Mouse (Mus musculus) midbrain, embryonic 14.5 days (tissue): ENCODE measurements at regions not wholly inside any gene's neighbourhood (a gene's known extent, or its start where the extent isn't known, plus 50 kb on each side); places are given as distances from the start of the nearest gene placed in this dataset.

ENCODE experiments used
- ATAC-seq: fragments of 200-750 bp; cut with Nextera tagmentation; 2 replicates; pipeline ENCODE4 v1.8.0; 2017; ENCODE audit warnings: moderate number of reproducible peaks, moderate library complexity; ENCODE audit not compliant: low FRiP score, low TSS enrichment
- DNase-seq: peaks from one replicate; pipeline ENCODE4 v3.0.0-alpha.2; 2015
- H3K27ac ChIP-seq: fragments of 300-500 bp; sonication (generic); replicated peaks from 2 replicates; pipeline ENCODE4 v1.5.1; 2014; ENCODE audit warnings: mild to moderate bottlenecking, low read depth, low read length, moderate library complexity
- H3K27me3 ChIP-seq: fragments of 300-500 bp; sonication (generic); 2 replicates; pipeline ENCODE4 v1.6.1; 2014; ENCODE audit warnings: low read length, control low read depth, mixed read lengths; ENCODE audit not compliant: control insufficient read depth, insufficient read depth
- H3K36me3 ChIP-seq: fragments of 300-500 bp; sonication (generic); 2 replicates; pipeline ENCODE4 v1.6.1; 2014; ENCODE audit warnings: low read length, control low read depth; ENCODE audit not compliant: control insufficient read depth, insufficient read depth
- H3K4me1 ChIP-seq: fragments of 300-500 bp; sonication (generic); 2 replicates; pipeline ENCODE4 v1.6.1; 2014; ENCODE audit warnings: mild to moderate bottlenecking, antibody characterized with exemption, low read length, control low read depth; ENCODE audit not compliant: control insufficient read depth, insufficient read depth
- H3K4me2 ChIP-seq: fragments of 300-500 bp; sonication (generic); 2 replicates; pipeline ENCODE4 v1.6.1; 2014; ENCODE audit warnings: mild to moderate bottlenecking, low read length, moderate library complexity
- H3K4me3 ChIP-seq: fragments of 300-500 bp; sonication (generic); replicated peaks from 2 replicates; pipeline ENCODE4 v1.5.1; 2014; ENCODE audit warnings: low read depth, low read length
- H3K9ac ChIP-seq: fragments of 300-500 bp; sonication (generic); replicated peaks from 2 replicates; pipeline ENCODE4 v1.6.1; 2014; ENCODE audit warnings: mild to moderate bottlenecking, low read length, moderate library complexity
- H3K9me3 ChIP-seq: fragments of 300-500 bp; sonication (generic); 2 replicates; pipeline ENCODE4 v1.6.1; 2016; ENCODE audit warnings: low read length, control low read depth, mixed read lengths; ENCODE audit not compliant: control insufficient read depth
- WGBS: fragments of 180-500 bp; shearing (Covaris S2); extraction: QIAGEN DNeasy Blood & Tissue Kit; methylation state at CpG from one replicate; pipeline ENCODE4 v1.1.7; 2014; 5-methylcytosine and 5-hydroxymethylcytosine counted together

DNA sequence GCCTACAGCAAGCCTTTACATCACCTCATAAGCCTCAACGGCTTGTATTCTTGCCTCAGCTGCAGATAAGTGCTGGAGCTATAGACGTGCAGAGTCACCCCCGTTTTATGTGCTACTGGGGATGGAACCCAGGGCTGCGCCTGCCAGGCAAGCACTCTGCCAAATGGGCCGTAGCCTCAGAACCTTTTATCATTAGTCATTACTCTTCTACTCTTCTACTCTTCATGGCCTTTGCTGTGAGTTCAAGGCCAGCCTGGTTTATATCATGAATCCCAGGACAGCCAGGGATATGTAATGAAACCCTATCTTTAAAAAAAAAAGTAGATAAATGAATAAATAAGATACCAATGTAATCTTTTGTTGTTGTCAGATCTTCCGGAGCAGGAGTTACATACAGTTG, 216.6 kb upstream of the Auts2 start:
- WGBS: 90% methylated on average over 6 of the region's 6 CpGs
- no peaks in the 10 kb centered on the region for H3K36me3 ChIP-seq
- H3K4me2 ChIP-seq: no peak overlapping the region
- no peak overlapping the region for H3K27ac ChIP-seq
- H3K9ac ChIP-seq: no peak overlapping the region
- no peak overlapping the region for H3K4me3 ChIP-seq
- ATAC-seq (no peak), DNase-seq (no peak)
- no peaks in the 10 kb centered on the region for H3K4me1 ChIP-seq
- no peaks in the 10 kb centered on the region for H3K9me3 ChIP-seq
- no peaks in the 10 kb centered on the region for H3K27me3 ChIP-seq

DNA sequence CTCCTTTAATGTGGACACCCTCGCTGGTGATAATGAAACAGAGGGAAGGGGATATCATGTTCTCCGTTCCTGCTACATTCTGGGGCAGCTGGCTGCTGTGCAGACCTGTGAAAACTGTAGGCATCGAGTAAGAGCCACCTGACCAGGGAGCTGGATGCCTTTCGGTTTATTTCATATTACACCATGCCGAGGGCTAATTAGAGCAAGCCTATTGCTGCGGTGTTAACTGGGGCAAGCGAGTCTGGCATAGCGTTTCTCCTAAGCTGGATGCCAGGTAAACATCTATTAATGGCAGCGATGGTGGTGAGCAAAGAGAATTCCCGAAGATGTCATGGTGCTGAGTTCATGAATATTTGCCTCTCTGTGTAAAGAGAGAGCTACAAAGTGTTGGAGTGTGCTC, 215.8 kb upstream of the Auts2 start:
- no peaks in the 10 kb centered on the region for H3K4me1 ChIP-seq
- H3K9me3 ChIP-seq: no peaks in the 10 kb centered on the region
- ATAC-seq (no peak), DNase-seq (no peak)
- no peak overlapping the region for H3K27ac ChIP-seq
- H3K9ac ChIP-seq: no peak overlapping the region
- no peaks in the 10 kb centered on the region for H3K27me3 ChIP-seq
- WGBS: 89% methylated on average over 10 of the region's 10 CpGs
- no peak overlapping the region for H3K4me3 ChIP-seq
- H3K36me3 ChIP-seq: no peaks in the 10 kb centered on the region
- no peak overlapping the region for H3K4me2 ChIP-seq

DNA sequence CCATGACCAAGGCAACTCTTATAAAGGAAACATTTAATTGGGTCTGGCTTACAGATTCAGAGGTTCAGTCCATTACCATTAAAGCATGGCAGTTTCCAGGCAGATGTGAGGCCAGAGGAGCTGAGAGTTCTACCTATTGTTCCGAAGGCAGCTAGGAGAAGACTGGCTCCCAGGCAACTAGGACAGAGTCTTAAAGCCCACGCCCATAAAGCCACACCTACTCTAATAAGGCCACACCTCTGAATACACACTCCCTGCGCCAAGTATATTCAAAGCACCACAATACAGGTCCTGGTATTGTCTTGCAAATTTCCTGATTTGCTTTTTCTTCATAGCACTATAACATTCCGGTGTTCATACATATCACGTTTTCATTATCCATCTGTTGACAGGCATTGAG, 194.8 kb upstream of the Auts2 start:
- Histone ChIP-seq H3K36me3 (no peaks in the 10 kb centered on the region), H3K9me3 (no peaks in the 10 kb centered on the region), H3K4me2 (no peak overlapping the region), H3K4me1 (no peaks in the 10 kb centered on the region), H3K27me3 (no peaks in the 10 kb centered on the region), H3K9ac (no peak overlapping the region), H3K4me3 (no peak overlapping the region), H3K27ac (no peak overlapping the region)
- WGBS: 71% methylated on average over 5 of the region's 5 CpGs
- no peak for ATAC-seq
- DNase-seq: no peak

DNA sequence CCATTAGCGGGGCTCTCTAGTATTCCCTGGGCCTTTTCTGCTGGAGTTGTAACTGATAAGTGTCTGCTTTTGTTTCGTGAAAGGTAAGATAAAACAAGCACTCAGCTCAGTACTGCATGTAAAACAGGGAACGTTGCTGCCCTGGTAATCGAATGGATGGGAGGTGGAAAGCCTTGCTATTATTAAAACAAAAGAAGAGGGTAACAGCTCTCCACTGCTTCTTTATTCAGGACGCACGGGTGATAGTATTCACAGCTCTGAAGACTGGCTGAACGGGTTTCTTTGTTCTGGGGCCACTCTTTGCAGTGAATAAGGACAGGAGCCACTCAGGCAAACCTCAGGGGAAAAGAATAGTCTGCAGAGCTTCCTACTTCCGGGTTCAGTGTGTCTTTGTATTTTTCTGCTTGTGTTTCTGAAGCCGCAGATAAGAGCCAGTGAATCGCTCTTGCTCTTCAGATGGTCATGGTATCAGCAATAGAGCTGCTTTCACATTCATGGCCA, 185.6 kb upstream of the Auts2 start:
- ATAC-seq: no peak

DNA sequence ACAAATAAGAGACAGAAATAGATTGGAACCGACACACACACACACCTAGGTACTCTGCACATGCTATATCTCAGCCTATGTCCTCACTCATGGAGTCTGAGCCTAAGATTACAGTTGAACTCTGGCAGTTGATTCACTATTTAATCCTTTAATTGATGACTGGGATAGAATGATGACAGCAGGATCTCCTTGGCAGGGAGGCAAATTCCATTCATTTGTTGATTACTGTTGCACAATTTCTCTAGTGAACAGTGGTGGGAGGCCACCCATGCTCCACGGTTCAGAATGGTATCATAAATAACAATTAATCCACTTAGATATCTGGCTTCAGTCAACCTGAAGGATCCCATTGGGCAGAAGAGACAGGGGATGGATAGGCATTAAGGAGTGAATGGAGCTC, 181.3 kb upstream of the Auts2 start:
- DNase-seq (no peak), ATAC-seq (no peak)
- no peaks in the 10 kb centered on the region for H3K27me3 ChIP-seq
- no peak overlapping the region for H3K9ac ChIP-seq
- WGBS: 82% methylated on average over 2 of the region's 2 CpGs
- H3K4me2 ChIP-seq: no peak overlapping the region
- no peak overlapping the region for H3K27ac ChIP-seq
- no peaks in the 10 kb centered on the region for H3K36me3 ChIP-seq
- H3K4me1 ChIP-seq: no peaks in the 10 kb centered on the region
- H3K9me3 ChIP-seq: no peaks in the 10 kb centered on the region
- no peak overlapping the region for H3K4me3 ChIP-seq

More for the DNA sequence above, 185.6 kb upstream of the Auts2 start:
- no peaks in the 10 kb centered on the region for H3K27me3 ChIP-seq
- DNase-seq: peak; percentile 18
- 25% methylated on average over 10 of the region's 10 CpGs for WGBS
- H3K36me3 ChIP-seq: no peaks in the 10 kb centered on the region
- H3K4me3 ChIP-seq: no peak overlapping the region
- no peaks in the 10 kb centered on the region for H3K4me1 ChIP-seq
- no peak overlapping the region for H3K9ac ChIP-seq
- H3K27ac ChIP-seq: no peak overlapping the region
- no peak overlapping the region for H3K4me2 ChIP-seq
- no peaks in the 10 kb centered on the region for H3K9me3 ChIP-seq

DNA sequence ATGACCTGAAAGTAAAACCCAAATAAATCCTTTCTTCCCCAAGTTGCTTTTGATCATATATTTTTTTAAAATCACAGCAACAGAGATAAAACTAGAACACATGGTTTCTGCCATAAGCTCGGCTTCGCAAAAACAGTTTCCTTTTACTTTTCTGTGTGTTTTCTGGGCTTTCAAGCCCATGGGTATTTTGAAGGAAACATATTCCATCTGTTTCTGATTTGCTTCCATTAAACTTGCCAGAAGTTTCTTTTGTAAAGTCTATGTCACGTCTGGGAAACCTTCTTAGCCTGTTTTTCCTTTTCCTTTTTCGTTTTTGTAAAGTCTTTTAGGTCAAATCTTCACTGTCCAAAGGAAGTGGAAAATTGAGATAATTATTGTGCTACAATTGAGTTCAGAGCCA, 167.2 kb upstream of the Auts2 start:
- Histone ChIP-seq H3K27me3 (no peaks in the 10 kb centered on the region), H3K27ac (no peak overlapping the region), H3K4me2 (no peak overlapping the region), H3K9me3 (0 out of 2 replicates have a peak, but pooled peaks cover 2% of the 10 kb centered on the region), H3K36me3 (no peaks in the 10 kb centered on the region), H3K4me1 (no peaks in the 10 kb centered on the region), H3K4me3 (no peak overlapping the region), H3K9ac (no peak overlapping the region)
- DNase-seq: no peak
- 88% methylated on average over 4 of the region's 4 CpGs for WGBS
- ATAC-seq: no peak

DNA sequence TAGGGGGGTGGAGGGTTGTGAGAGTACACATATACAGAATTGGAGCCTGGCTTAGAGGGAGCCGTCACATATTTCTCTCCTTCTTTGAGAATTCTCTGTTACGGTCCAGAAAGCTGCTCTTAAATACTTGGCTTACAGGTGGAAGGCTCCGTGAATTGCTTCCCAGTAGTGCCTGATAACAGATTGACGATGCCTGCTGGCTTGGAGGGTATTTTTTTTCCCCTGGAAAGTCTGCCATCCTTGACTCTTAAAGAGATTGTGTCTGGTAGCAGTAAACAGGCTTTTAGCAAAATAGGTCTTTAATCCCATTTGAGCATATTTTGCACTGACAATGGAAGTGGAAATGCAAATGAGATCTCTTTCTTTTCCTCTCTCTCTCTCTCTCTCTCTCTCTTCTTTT, 164.4 kb upstream of the Auts2 start:
- H3K9ac ChIP-seq: no peak overlapping the region
- no peak overlapping the region for H3K4me3 ChIP-seq
- H3K27ac ChIP-seq: no peak overlapping the region
- no peaks in the 10 kb centered on the region for H3K4me1 ChIP-seq
- ATAC-seq (no peak), DNase-seq (peak; percentile 28)
- H3K4me2 ChIP-seq: no peak overlapping the region
- WGBS: 18% methylated on average over 4 of the region's 4 CpGs
- H3K36me3 ChIP-seq: no peaks in the 10 kb centered on the region
- H3K9me3 ChIP-seq: 0 out of 2 replicates have a peak, but pooled peaks cover 2% of the 10 kb centered on the region
- no peaks in the 10 kb centered on the region for H3K27me3 ChIP-seq

DNA sequence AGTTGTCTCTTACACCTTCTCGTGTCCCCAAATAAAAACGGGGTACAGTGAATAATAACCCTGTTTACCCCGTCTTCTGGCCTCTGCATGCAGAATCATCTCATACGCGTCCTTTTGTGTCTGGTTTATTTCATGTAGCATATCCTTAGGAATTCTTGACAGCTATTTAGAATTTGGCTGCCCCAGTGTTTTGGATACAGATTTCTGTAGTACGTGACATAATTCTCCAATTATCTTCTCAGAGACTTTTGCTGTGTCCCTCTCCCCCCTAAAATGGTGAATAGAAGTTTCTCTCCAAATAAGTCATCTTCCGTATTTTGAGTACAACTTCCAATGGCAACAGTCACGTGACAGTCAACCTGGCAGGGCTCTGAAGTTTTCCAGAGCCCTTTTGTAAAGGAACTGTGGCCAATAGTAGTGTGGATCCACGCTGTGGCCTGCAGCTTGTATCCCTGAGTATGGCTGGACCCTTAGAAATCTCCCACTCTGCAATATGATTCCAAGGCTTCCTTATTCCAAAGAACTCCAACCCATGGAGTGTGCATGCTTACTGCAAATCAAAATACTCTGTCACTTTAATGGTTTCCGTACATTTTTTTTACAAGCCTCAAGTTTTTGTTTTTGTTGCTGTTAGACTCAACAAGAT, 160.4 kb upstream of the Auts2 start:
- Histone ChIP-seq H3K9me3 (no peaks in the 10 kb centered on the region), H3K4me3 (no peak overlapping the region), H3K9ac (no peak overlapping the region), H3K27ac (no peak overlapping the region), H3K4me1 (no peaks in the 10 kb centered on the region), H3K4me2 (no peak overlapping the region), H3K27me3 (no peaks in the 10 kb centered on the region), H3K36me3 (no peaks in the 10 kb centered on the region)
- ATAC-seq (no peak), DNase-seq (no peak)
- WGBS: 90% methylated on average over 10 of the region's 10 CpGs

DNA sequence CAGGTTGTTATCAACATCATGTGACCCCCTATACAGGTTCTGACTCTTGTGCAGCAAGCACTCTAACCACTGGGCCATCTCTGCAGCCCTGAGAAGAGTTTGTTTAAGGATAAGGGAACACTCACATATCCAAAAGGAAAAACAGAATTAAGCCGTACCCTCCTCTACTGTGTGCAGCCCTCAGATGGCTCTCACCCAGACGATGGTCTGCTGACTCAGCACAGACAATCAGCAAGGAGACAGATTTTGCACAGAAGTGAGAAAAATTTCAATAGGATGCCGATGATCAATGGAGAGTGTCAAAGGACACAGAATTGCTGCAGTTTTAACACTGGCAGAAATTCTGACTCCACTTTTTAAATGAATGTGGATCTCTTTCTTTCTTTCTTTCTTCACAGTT, 159.4 kb upstream of the Auts2 start:
- 87% methylated on average over 3 of the region's 3 CpGs for WGBS
- no peak overlapping the region for H3K4me2 ChIP-seq
- H3K27me3 ChIP-seq: no peaks in the 10 kb centered on the region
- no peak overlapping the region for H3K27ac ChIP-seq
- H3K4me1 ChIP-seq: no peaks in the 10 kb centered on the region
- ATAC-seq (no peak), DNase-seq (no peak)
- no peak overlapping the region for H3K4me3 ChIP-seq
- H3K36me3 ChIP-seq: no peaks in the 10 kb centered on the region
- H3K9ac ChIP-seq: no peak overlapping the region
- H3K9me3 ChIP-seq: no peaks in the 10 kb centered on the region
